Mouse (Mus musculus): Measurements from ENCODE around the gene St3gal6. TPM values are rescaled to one million over a fixed set of nuclear protein-coding genes. Genes with fewer than 3 reads are reported as not detected.

Gene St3gal6
- total and polyA plus RNA-seq, 3 experiments, result 33.7 to 47.0 (median 37.7) TPM

DNA sequence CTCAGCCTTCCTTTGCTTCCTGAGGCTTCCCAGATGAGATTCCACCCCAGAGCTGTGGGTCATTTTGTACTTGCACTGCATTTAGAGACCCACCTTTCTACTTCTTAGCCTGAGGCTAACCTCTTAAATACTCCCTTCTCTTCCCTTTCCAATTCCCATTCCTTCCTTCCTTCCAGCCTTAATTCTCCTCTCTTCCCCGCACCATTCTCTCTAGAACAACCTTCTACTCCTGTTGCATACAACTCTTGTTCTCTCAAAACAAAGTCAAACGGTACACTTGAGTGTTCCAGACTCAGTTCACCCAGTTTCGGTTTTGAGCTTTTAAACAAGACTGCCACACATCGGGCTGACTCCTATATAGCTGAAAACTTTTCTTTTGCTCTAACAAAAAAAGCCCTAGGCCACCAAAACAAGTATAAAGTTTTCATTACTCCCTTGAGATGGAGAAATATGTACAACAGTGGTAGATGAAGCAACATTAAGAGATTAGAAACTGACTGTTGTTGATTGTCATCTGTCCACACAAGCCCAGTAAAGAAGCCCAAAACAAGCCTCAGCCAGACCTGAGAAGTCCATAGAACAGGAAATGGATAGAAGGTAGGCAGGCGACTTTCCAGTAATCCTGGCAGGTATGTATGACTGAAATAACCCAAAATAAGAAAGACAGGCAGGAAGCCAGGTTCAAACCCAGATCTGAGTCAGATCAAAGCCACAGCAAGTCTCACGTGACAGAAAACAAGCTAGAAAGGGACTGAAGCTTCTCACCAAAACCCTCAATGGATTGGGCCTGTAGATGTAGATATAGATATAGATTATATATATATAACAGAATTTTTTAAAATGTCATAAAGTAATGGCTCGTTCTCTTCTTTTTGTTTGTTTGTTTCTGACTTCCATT is 10.5 kb upstream of the St3gal6 start:
- Histone ChIP-seq H3K9ac (ENCODE audit: low read depth, low read length) (no peak overlapping the region), H3K4me1 (ENCODE audit: control insufficient read depth, insufficient read depth, low read length) (no peaks in the 10 kb centered on the region; the same call in none of the 2 replicates), H3K27ac (no peak overlapping the region), H3K27me3 (ENCODE audit: control insufficient read depth, insufficient read depth, low read length) (no peaks in the 10 kb centered on the region), H3K36me3 (ENCODE audit: control insufficient read depth, insufficient read depth, low read length) (no peaks in the 10 kb centered on the region), H3K79me2 (replicated peaks; ENCODE audit: control insufficient read depth, insufficient read depth, low read length) (no peaks in the 10 kb centered on the region), H3K4me3 (no peak overlapping the region)
- 83% methylated on average over 7 of the region's 7 CpGs for WGBS
- DNase-seq, result no peak
- TF ChIP-seq POLR2A (IDR thresholded peaks at IDR 0.05; ENCODE audit: insufficient read depth, low read depth, low read length) (no peak), CTCF (IDR thresholded peaks at IDR 0.05) (no peak), EP300 (IDR thresholded peaks at IDR 0.05; ENCODE audit: insufficient read depth, low read depth, low read length) (no peak)
- intact Hi-C loops (cut with DNase I), result no loop called here

DNA sequence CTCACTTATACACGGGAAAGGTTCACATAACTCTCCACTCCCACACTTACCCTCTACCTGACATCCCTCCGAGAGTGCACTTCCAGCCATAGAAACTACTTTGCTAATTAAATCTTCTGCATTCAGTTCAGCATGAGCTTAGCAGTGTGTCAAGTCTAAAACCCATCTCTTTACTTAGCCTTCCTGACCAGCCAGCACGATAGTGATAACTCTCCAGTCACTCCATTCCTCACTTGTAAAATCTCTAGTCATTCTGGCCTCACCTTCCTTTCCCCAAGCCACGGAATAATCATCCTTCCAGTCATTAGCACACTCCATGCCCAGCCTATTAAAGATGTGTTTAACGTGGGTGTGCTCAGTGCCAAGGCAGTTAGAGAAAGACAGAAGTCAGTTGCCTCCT is 9.7 kb upstream of the St3gal6 start:
- WGBS, result 78% methylated on average over 5 of the region's 5 CpGs
- TF ChIP-seq EP300 (IDR thresholded peaks at IDR 0.05; ENCODE audit: insufficient read depth, low read depth, low read length) (no peak), CTCF (IDR thresholded peaks at IDR 0.05) (no peak), POLR2A (IDR thresholded peaks at IDR 0.05; ENCODE audit: insufficient read depth, low read depth, low read length) (no peak)
- intact Hi-C loops (cut with DNase I), result no loop called here

DNA sequence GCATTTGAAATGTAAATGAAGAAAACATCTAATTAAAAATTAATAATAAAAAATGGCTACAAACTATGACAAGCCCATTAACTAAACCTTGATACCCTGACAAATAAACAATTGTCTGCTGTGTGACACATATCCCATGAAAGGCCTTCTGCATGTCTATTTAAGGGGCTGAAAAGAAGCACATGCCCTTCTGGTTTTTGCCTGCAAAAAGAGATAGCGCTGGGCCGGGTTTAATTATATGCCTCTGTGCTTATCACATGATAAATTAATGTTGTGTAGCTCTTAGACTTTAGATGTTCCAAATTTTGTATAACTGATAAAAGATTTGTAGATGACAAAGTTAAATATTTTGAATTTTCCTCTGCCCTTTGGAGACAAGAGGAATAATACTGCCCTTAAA is 9.2 kb upstream of the St3gal6 start:
- 82% methylated on average over 2 of the region's 2 CpGs for WGBS
- Histone ChIP-seq H3K79me2 (replicated peaks; ENCODE audit: control insufficient read depth, insufficient read depth, low read length) (no peaks in the 10 kb centered on the region), H3K9ac (ENCODE audit: low read depth, low read length) (no peak overlapping the region), H3K27ac (no peak overlapping the region), H3K4me3 (no peak overlapping the region), H3K4me1 (ENCODE audit: control insufficient read depth, insufficient read depth, low read length) (no peaks in the 10 kb centered on the region; the same call in 1 of the 2 replicates), H3K36me3 (ENCODE audit: control insufficient read depth, insufficient read depth, low read length) (no peaks in the 10 kb centered on the region), H3K27me3 (ENCODE audit: control insufficient read depth, insufficient read depth, low read length) (no peaks in the 10 kb centered on the region)
- TF ChIP-seq EP300 (IDR thresholded peaks at IDR 0.05; ENCODE audit: insufficient read depth, low read depth, low read length) (no peak), POLR2A (IDR thresholded peaks at IDR 0.05; ENCODE audit: insufficient read depth, low read depth, low read length) (no peak), CTCF (IDR thresholded peaks at IDR 0.05) (no peak)
- intact Hi-C loops (cut with DNase I), result no loop called here
- DNase-seq, result no peak

More for the DNA sequence above, 9.7 kb upstream of the St3gal6 start:
- Histone ChIP-seq H3K79me2 (replicated peaks; ENCODE audit: control insufficient read depth, insufficient read depth, low read length) (no peaks in the 10 kb centered on the region), H3K4me3 (no peak overlapping the region), H3K9ac (ENCODE audit: low read depth, low read length) (no peak overlapping the region), H3K4me1 (ENCODE audit: control insufficient read depth, insufficient read depth, low read length) (no peaks in the 10 kb centered on the region; the same call in none of the 2 replicates), H3K27me3 (ENCODE audit: control insufficient read depth, insufficient read depth, low read length) (no peaks in the 10 kb centered on the region), H3K36me3 (ENCODE audit: control insufficient read depth, insufficient read depth, low read length) (no peaks in the 10 kb centered on the region), H3K27ac (no peak overlapping the region)
- no peak for DNase-seq

DNA sequence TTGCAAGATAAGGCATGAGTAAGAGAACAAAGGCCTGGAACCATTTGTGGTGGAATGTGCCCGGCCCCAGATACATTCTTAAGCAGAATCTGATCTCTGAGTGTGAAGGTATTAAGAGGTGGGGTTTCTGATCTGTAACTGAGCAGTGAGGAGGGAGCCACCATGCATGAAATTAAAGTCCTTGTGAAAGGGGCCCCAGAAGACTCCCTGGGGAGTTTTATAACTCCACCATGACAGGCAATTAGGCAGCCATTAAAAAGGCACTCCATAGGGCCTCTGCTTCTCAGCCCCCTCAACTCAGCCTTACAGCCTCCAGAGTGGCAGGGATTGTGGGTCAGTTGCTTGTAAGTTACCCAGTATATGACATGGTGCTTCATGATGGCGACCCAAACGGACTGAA is 8.5 kb upstream of the St3gal6 start:
- Histone ChIP-seq H3K4me3 (no peak overlapping the region), H3K36me3 (ENCODE audit: control insufficient read depth, insufficient read depth, low read length) (no peaks in the 10 kb centered on the region)
- TF ChIP-seq CTCF (IDR thresholded peaks at IDR 0.05), result no peak
- TF ChIP-seq EP300 (IDR thresholded peaks at IDR 0.05; ENCODE audit: insufficient read depth, low read depth, low read length), result no peak
- no peak for TF ChIP-seq POLR2A (IDR thresholded peaks at IDR 0.05; ENCODE audit: insufficient read depth, low read depth, low read length)

DNA sequence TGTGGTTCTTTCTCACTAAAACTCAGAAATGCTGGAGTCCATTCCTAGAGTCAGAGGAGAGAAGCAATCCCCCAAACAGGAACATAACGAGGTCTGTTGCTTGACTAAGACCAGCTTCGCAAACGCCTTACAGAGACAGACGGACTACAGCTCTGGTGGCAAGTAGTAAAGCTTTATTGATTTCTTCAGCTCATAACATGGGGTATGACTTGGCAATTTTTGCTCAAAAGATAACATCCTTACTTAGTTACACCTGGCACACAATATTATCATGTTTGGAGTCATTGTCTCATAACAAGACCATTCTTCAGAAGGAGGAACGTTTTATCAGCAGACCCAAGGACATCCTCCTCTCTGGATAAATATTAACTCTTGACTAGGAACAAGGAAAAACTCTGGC is 3.8 kb upstream of the St3gal6 start:
- Histone ChIP-seq H3K27me3 (ENCODE audit: control insufficient read depth, insufficient read depth, low read length) (no peaks in the 10 kb centered on the region), H3K79me2 (replicated peaks; ENCODE audit: control insufficient read depth, insufficient read depth, low read length) (no peaks in the 10 kb centered on the region; the same call in 1 of the 2 replicates), H3K4me1 (ENCODE audit: control insufficient read depth, insufficient read depth, low read length) (peaks cover 1% of the 10 kb centered on the region; the same call in 1 of the 2 replicates), H3K36me3 (ENCODE audit: control insufficient read depth, insufficient read depth, low read length) (no peaks in the 10 kb centered on the region), H3K27ac (no peak overlapping the region), H3K4me3 (no peak overlapping the region), H3K9ac (ENCODE audit: low read depth, low read length) (no peak overlapping the region)
- intact Hi-C loops (cut with DNase I), result no loop called here
- TF ChIP-seq POLR2A (IDR thresholded peaks at IDR 0.05; ENCODE audit: insufficient read depth, low read depth, low read length) (no peak), CTCF (IDR thresholded peaks at IDR 0.05) (no peak), EP300 (IDR thresholded peaks at IDR 0.05; ENCODE audit: insufficient read depth, low read depth, low read length) (no peak)
- WGBS, result 78% methylated on average over 5 of the region's 5 CpGs
- DNase-seq, result no peak

More for the DNA sequence above, 8.5 kb upstream of the St3gal6 start:
- no peak for DNase-seq
- WGBS, result 83% methylated on average over 3 of the region's 3 CpGs
- intact Hi-C loops (cut with DNase I), result no loop called here
- no peaks in the 10 kb centered on the region; the same call in 1 of the 2 replicates for H3K4me1 ChIP-seq (ENCODE audit: control insufficient read depth, insufficient read depth, low read length)
- no peaks in the 10 kb centered on the region for H3K27me3 ChIP-seq (ENCODE audit: control insufficient read depth, insufficient read depth, low read length)
- H3K27ac ChIP-seq, result no peak overlapping the region
- H3K9ac ChIP-seq (ENCODE audit: low read depth, low read length), result no peak overlapping the region
- H3K79me2 ChIP-seq (replicated peaks; ENCODE audit: control insufficient read depth, insufficient read depth, low read length), result no peaks in the 10 kb centered on the region

DNA sequence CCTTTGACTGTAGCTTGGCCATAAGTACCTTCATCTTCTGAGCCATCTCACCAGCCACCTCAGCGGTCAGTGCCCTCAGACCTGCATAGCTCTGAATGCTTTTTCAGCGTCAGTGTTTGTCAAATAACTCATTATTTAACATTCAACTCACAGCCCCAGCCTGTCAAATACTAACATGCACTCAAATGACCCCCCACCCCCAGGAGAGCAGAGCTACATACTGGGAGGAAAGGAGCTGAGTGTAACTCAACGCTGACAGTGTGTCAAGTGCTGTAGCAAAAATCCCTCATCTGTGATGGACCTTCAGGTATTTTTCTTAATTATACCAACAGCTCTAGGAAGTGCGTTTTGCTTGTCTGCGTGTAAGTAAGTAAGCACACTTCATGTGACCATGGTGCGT is 2.7 kb upstream of the St3gal6 start:
- TF ChIP-seq EP300 (IDR thresholded peaks at IDR 0.05; ENCODE audit: insufficient read depth, low read depth, low read length) (no peak), CTCF (IDR thresholded peaks at IDR 0.05) (no peak), POLR2A (IDR thresholded peaks at IDR 0.05; ENCODE audit: insufficient read depth, low read depth, low read length) (no peak)
- WGBS, result 89% methylated on average over 6 of the region's 6 CpGs
- peaks cover 1% of the 10 kb centered on the region; the same call in 1 of the 2 replicates for H3K4me1 ChIP-seq (ENCODE audit: control insufficient read depth, insufficient read depth, low read length)
- no peaks in the 10 kb centered on the region for H3K36me3 ChIP-seq (ENCODE audit: control insufficient read depth, insufficient read depth, low read length)
- H3K27ac ChIP-seq, result no peak overlapping the region
- H3K27me3 ChIP-seq (ENCODE audit: control insufficient read depth, insufficient read depth, low read length), result no peaks in the 10 kb centered on the region
- H3K9ac ChIP-seq (ENCODE audit: low read depth, low read length), result no peak overlapping the region
- no peak overlapping the region for H3K4me3 ChIP-seq
- intact Hi-C loops (cut with DNase I), result no loop called here
- DNase-seq, result no peak
- no peaks in the 10 kb centered on the region; the same call in 1 of the 2 replicates for H3K79me2 ChIP-seq (replicated peaks; ENCODE audit: control insufficient read depth, insufficient read depth, low read length)

Measured in heart, adult 2 months (tissue).